Mouse (Mus musculus) spleen, adult 18-20 months (tissue): ENCODE results near the gene Zbtb7b.
A peak's percentile ranks its signal among the peaks of the same experiment; 100 is the strongest.
"Not testable (repeated sequence)": the region's sequence is repeated elsewhere in the genome, so short reads cannot be mapped to it uniquely, and the experiment has no call there.

Experiments
- DNase-seq, 2 experiments: peaks; one replicate each; pipeline ENCODE4 v3.0.0; 2022; ENCODE audit warnings: mixed read lengths in 2 of 2

Gene Zbtb7b

GRCm38 (mm10) chr3:89394006-89394893, at the start of gene Zbtb7b:
Zbtb7b (minus strand) TSS chr3:89394776.
- peak; percentile 51 to 59 for DNase-seq

DNA sequence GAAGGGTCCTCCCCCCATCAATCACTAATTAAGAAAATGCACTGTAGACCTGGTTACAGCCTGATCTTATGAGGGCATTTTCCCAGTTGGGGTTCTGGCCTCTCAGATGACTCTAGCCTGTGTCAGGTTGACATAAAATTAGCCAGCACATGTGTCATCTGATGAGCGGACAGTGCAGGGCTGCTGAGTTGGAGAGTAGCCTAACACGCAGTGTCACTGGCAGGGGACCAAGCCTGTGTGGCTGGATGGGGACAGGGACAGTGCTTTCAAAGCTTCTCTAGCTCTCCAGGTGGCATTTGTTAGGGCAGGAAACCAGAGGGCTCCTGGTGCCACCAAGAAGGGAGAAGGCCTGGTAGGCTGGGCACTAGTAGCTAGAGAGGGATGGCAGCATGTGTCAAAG, 46.1 kb upstream of the Zbtb7b start:
- no peak for DNase-seq

DNA sequence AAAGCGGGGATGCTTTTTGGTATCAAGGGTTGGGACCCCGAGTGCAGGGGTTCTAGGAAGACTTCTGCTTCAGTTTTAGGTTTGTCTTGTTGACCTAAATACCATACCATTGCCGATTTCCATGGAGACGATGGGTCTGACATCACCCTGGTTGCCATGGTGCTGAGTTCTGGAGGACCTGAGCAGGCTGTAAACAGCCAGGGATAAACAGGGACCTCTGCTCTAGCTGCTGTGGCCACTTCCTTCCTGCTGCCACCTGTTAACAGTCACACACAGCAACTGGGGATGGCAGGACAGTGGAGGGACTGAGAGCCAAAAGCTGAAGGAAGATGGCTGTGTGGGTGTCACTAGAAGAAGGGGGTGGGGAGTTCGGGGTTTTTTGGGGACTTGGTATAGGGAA, 42.7 kb upstream of the Zbtb7b start:
- DNase-seq = peak in 1 of 2 experiments; percentile 29

DNA sequence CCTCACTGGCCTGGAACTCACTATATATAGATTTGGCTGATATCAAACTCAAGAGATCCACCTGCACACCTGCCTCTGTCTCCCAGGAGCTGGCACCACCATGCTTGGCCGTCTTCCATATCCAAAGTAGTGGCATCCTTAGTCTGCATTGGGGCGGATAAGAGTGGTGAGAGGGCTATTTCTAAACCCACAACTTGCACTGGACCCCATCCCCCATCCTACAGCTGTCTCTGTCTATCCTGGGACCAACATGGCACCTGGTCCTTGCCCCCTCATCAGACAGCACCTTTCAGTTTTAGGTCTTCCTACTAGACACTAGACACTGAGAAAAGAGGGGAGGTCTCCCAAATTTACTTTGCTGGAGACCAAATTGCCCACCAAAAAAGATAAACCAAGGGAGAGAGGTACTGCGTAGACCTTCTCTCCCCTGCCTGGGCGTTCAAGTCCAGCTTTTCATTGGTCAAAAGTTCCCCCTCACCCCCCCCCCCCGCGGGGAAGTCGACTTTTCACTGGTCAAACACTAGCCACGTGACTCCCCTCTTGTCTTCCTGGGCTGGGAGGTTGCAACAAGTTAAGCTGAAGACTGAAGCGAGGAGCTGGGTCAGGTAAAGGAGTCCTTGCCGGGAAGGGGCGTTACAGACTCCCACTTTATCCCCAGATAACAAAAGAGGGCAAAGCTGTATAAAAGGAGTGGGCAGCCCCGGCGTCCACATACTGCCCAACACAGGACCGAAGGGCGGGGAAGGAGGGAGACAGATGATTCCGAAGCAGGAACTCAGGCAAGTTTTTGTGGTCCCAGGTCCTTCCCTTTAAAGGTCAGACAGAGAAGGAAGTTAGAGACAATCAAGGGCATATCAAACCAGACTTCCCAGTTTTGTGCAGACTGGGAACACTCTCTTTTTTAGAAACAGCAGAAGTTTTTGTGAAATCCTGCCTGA, 41.9 kb upstream of the Zbtb7b start, which contains the start of gene Pbxip1:
Pbxip1 (plus strand) TSS at position 531 of the 938 bp plus-strand sequence.
- peak; percentile 57 to 65 for DNase-seq

DNA sequence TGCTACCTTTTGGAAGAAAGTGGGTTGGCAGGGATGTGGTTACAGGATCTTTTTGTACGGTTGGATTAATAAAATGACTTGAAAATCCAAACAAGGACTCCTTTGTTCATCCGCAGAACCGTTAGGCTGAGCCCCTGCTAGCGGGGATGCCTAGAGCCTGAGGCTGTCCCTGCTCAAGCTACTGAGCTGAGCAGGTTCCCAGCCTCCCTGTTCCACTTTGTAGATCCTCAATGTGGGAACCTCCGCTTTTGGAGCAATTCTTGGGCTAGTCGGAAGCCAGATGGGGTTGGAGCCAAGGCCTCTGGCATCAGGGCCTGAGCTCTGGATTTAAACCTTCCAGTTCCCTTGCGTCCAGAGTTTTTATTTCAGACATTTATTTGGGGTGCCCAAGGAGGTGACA, 40.5 kb upstream of the Zbtb7b start:
- DNase-seq = no peak

DNA sequence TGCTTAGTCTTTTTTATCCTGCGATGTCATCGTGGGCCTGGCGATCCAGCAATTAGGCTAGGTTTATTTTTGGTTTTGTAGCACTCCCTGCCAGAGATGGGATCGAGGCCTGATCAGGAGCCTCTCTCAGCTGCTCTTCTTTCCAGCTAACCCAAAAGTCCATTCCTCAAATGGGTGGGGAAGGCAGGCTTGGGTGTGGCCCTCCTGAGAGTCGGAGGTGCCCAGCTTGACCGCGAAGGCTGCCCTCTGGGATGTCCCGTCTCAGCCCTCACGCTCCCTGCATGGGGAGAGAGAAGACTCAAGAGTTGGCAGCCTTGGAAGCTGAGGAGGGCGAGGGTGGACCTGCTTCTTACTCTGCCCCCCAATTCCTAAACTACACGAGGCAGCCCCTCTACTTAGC, 40.0 kb upstream of the Zbtb7b start:
- DNase-seq = no peak

- no peak for DNase-seq
Observed at GRCm38 (mm10) chr3:89432606-89433005, 38.0 kb upstream of the Zbtb7b start.

- peak; percentile 87 to 90 for DNase-seq
Observed at GRCm38 (mm10) chr3:89430171-89431159, 35.9 kb upstream of the Zbtb7b start, which contains the start of gene Pygo2. Pygo2 (plus strand) TSS chr3:89430214.

GRCm38 (mm10) chr3:89429021-89429420, 34.4 kb upstream of the Zbtb7b start:
- not testable (repeated sequence) for DNase-seq

GRCm38 (mm10) chr3:89425876-89426275, 31.3 kb upstream of the Zbtb7b start:
- DNase-seq = no peak

- DNase-seq = no peak
Observed at GRCm38 (mm10) chr3:89425141-89425525, 30.6 kb upstream of the Zbtb7b start.

DNA sequence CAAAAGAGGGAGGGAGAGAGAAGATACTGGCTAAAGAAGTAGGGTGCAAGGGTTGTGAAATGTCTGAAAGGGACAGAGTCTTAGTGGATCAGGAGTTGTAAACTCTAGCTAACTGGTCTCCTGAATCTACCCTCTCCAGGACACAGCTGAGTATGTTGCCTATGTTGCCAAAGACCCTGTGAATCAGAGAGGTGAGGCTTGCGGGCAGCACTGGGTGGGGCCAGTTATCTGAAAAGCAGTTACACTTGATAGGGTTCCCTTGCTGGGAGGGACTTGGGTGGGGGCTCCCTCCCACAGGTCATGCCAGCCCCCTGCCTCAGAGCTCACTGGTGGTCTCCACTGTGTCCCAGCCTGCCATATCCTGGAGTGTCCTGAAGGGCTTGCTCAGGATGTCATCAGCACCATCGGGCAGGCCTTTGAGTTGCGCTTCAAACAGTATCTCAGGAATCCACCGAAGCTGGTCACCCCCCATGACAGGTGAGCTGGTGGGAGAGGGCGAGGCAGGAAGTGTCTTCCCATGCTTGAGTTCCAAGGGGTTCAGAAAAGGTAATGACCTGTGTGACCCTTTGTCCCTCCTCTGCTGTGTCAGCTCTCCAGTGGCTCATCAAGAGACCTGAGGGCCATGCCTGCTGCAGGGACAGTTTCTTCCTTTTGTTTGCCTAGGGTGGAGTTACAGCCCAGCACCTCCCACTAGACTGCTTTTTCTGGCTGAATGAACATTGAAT, 30.0 kb upstream of the Zbtb7b start:
- no peak for DNase-seq

- no peak for DNase-seq
Observed at GRCm38 (mm10) chr3:89422556-89423205, 28.1 kb upstream of the Zbtb7b start.

- no peak for DNase-seq
Observed at GRCm38 (mm10) chr3:89421810-89422473, 27.4 kb upstream of the Zbtb7b start.

DNA sequence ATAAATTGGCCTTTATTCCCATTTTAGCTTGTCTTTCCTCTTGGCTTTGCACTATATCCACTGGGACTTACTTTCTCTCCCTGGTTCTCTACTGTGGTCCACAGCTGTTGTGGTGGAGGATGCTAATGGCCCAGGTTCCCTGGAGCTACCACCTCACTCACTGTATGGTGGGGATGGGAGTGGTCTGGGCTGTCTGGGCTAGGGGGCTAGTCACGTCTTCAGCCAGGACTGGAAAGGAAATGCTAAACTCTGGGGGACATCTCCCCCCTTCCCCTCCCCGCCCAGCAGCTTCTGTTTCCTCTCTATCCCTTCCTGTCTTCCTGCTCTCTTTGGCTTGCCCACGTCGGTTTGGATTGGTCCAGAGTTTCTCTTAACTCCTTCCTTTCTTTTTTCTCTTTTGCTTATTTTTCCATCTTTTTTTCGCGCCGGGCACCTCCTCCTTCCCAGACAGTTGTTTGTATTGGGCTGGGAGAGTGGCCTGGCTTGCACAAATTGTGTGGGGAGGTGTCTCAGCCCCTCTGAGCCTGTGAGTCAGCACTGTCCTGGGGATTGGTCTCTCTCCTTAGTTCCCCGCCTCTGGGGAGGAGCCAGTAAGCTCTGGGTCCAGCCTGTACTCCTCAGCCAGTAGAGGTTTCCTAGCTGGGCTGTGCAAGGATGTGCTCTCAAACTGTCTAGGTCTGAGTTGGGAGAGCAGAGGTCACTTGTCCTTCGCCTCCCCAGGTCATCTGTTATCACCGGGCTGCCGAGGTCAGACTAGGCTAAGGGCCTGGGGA, 26.6 kb upstream of the Zbtb7b start:
- DNase-seq = no peak

GRCm38 (mm10) chr3:89420421-89420820, 25.8 kb upstream of the Zbtb7b start:
- DNase-seq = no peak

DNA sequence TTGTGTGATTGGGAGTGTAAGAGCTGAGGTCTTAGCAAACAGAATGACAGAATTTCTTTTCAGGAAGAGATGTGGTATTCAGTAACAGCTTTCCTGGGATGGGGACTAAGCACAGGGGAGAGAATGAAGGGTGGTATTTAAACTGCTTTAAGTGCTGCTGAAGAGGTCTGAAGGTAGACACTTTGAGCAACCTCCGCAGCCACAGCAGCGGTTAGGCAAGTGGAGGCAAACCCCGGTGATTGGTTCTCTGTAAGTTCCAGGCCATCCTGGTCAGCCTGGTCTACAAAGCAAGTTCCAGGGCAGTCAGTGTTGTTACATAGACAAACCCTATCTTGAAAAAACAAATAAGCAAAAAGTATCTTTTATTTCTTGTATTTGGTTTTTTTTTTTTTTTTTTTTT, 25.4 kb upstream of the Zbtb7b start:
- DNase-seq = no peak

- DNase-seq = no peak
Observed at GRCm38 (mm10) chr3:89419571-89419970, 25.0 kb upstream of the Zbtb7b start.

DNA sequence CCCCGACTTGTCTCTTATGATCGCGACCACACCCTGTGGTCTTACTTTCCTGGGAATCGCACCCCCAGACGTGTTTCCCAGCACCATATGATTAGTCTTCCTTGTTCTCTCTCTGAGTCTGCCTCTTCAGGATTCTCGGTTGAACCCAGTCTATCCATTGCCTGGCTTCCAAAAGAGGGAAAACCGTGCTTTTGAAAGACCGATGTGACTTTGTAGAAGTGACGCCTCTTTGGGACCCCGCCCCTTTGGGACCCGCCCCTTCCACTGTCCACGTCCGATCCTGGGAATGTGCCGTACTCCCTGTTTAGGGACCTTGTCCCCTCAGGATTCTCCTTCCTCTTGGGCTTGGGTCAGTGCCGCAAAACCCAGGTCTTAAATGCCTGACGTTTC, 24.3 kb upstream of the Zbtb7b start:
- peak in 1 of 2 experiments; percentile 50 for DNase-seq
